Mouse (Mus musculus): ENCODE measurements around the gene Paics. TPM values are rescaled to one million over a fixed set of nuclear protein-coding genes. Genes with fewer than 3 reads are reported as not detected.
"Not testable (repeated sequence)": the region's sequence is repeated elsewhere in the genome, so short reads cannot be mapped to it uniquely, and the experiment has no call there.

The Paics gene
- polyA plus RNA-seq (2016; fragmentation: Nextera tagmentation; extraction: Ambion mirVana): 309 and 341 TPM in 2 replicates

DNA sequence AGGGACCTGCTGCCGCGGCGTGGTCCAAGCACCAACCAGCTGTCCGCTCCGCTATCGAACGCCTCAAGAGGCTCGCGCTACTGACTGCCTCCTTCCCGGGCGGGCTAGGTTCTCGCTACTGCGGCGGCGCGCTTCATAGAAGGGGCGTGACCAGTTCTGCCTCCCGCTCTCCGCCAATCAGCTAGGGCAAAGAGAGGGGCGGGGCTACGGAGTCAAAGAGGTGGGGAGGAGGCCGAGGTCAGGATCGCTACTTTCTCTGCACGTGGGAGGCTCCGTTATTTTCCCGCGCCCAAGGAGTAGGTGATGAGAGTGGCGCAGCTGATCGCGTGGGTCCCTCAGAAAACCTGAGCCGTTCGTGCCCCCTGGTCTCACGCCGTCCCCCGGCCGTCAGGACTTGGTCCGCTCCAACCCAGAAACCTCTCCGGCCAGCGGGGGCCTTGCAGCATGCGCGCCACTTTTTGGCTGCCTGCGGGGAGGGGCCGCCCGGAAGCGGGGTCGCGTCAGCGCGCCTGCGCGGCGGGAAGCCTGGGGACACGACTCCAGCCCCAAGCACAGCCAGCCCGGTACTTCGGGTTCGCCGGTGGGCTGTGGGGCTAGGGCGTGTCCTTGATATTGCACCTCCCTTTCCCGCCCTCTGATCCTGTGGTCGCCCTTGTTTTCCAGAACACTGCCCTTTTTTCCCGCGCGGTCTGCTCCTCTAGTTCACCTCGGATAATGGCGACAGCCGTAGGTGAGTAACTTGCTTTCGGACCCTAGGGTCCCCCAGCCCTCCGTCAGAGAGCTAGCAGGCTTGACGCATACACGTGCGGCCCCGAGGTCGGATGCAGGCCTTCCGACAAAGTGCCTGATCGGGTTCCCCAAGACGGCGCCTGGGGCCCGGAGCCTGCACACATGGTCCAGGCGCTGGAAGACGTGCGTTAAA lies at the start of gene Paics, which contains the start of gene Ppat:
Gene Paics (plus strand): TSS at position 202 of the 922 bp plus-strand sequence.
Gene Ppat (minus strand): TSS at position 473 of the 922 bp plus-strand sequence.
- no peaks in the 10 kb centered on the region for H3K27me3 ChIP-seq (ENCODE audit: insufficient read depth, poor library complexity, severe bottlenecking)
- under 1% methylated on average over 81 of the region's 81 CpGs for WGBS
- H3K27ac ChIP-seq: peak within 1 kb of the TSS; percentile 93
- peak; percentile 99 for DNase-seq (ENCODE audit: low spot score)
- H3K4me1 ChIP-seq: peaks cover 44% of the 10 kb centered on the region
- peaks cover 28% of the 10 kb centered on the region for H3K36me3 ChIP-seq
- peak within 1 kb of the TSS; percentile 74 for H3K4me3 ChIP-seq
- no peaks in the 10 kb centered on the region for H3K9me3 ChIP-seq

DNA sequence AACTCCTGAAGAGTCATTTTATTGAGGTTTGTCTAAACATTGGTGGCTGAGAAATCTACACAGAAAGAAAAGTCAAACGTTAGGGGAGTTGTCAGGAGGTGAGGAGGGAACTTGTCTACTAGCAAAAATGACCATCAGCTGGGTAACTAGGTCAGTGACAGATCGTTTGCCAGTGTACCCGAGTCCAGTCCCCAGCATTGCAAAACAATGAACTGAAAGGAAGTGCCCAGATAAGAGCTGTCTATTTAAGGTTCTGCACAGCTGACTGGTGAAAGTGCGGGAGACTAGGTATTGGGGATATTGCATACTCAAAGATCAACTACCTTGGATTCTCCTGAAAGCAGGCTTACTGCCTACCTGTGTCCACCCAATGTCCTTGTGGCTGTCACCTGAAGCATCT lies 49.0 kb upstream of the Paics start:
- DNase-seq (ENCODE audit: low spot score): no peak
- Histone ChIP-seq H3K4me1 (peaks cover 11% of the 10 kb centered on the region), H3K27ac (no peak overlapping the region), H3K27me3 (ENCODE audit: insufficient read depth, poor library complexity, severe bottlenecking) (no peaks in the 10 kb centered on the region), H3K36me3 (peaks cover 11% of the 10 kb centered on the region; the same call in 1 of the 2 replicates), H3K9me3 (no peaks in the 10 kb centered on the region), H3K4me3 (no peak overlapping the region)
- 59% methylated on average over 4 of the region's 4 CpGs for WGBS

DNA sequence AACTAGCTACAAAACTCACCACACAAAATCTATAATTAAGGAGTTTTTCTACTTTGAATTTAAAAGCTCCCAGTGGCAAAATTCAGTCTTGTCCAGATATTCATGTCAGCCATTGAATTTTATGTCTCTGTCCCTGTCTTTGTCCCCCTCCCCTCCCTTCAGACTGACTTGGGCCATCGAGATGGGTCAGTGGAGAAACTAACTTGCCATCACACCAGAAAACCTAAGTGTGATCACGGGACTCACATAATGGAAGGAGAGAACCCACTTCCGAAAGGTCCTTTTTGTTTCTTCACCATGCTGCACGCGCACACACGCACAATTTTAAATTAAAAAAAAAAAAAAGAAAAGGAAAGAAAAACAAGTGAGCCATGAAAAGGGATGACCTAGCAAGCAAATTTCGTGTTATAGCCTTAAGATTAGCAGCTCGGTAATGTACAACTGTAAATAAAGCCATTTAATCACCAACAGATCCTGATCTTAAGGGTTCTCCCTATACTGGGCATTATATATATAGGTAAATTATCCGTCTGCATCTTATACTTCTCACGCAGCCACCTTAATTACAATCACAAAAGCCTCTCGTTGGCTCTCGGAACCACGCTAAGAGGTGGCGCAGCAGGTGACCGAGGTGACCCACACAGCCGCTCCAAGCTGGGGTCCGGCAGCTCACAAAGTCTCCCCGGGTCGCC lies 46.2 kb upstream of the Paics start:
- Histone ChIP-seq H3K27me3 (ENCODE audit: insufficient read depth, poor library complexity, severe bottlenecking) (no peaks in the 10 kb centered on the region), H3K36me3 (peaks cover 6% of the 10 kb centered on the region; the same call in 1 of the 2 replicates), H3K4me3 (peak overlapping the region; percentile 79), H3K27ac (peak overlapping the region; percentile 95), H3K9me3 (no peaks in the 10 kb centered on the region), H3K4me1 (peaks cover 11% of the 10 kb centered on the region)
- DNase-seq (ENCODE audit: low spot score): no peak
- WGBS: 2% methylated on average over 19 of the region's 19 CpGs

DNA sequence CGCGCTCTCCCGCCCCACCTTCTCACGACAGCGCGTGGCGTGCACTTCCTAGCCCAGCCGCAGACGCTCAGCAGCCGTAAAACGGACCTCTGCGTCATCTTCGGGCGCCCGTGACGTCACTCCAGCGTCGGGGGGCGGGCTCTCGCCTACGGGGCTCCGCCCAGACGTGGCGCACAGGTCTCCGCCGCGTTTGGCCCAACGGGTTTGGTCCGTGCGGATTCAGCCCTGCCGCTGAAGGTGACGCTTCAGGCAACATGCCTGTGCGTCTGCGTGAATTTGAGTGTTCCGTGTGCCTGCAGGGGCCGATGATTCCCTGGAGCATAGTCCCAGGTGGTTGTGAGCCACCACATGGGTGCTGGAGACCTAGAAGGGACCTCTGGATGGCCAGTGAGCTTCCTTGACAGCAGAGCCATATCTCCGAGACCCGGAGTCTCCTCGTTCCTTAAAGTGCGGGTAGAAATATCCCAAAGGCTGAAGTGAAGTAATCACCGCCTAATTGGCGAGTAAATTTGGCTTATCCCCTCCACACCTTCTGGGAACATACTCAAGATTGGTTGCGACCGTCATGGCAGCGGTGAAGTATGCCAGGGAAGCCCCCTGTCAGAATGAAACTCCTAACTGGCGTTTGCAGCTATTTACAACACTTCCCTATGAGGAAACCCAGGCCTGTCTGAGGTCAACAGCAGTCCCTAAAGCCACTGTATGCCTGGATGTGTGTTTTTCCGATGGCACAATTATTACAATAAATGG lies 45.5 kb upstream of the Paics start, which contains the start of gene Aasdh:
Gene Aasdh (minus strand): TSS at position 110 of the 750 bp plus-strand sequence.
- Histone ChIP-seq H3K4me1 (peaks cover 11% of the 10 kb centered on the region), H3K27ac (peak within 1 kb of the TSS; percentile 95), H3K9me3 (no peaks in the 10 kb centered on the region), H3K36me3 (peaks cover 5% of the 10 kb centered on the region; the same call in 1 of the 2 replicates), H3K27me3 (ENCODE audit: insufficient read depth, poor library complexity, severe bottlenecking) (no peaks in the 10 kb centered on the region), H3K4me3 (peak within 1 kb of the TSS; percentile 79)
- DNase-seq (ENCODE audit: low spot score): peak; percentile 98
- under 1% methylated on average over 47 of the region's 47 CpGs for WGBS

DNA sequence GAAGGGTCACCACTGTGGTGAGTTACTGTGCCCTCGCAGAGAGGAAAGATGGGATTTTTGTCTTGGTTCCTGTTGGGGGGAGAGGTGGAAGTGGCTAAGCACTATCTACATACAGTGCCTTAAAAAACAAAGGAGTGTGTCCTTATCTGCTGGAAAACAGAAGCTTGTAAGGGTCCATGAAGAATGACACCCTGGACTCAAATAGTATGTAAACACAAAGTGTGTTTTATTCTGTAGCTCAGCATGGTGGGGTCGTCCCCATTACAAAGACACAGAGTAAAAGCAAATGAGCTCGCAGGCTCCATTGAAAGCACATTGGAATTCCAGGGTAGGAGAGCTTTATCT lies 45.0 kb upstream of the Paics start:
- H3K4me3 ChIP-seq: peak overlapping the region; percentile 79
- H3K27me3 ChIP-seq (ENCODE audit: insufficient read depth, poor library complexity, severe bottlenecking): no peaks in the 10 kb centered on the region
- no peaks in the 10 kb centered on the region for H3K9me3 ChIP-seq
- peak overlapping the region; percentile 95 for H3K27ac ChIP-seq
- no peak for DNase-seq (ENCODE audit: low spot score)
- H3K4me1 ChIP-seq: peaks cover 11% of the 10 kb centered on the region
- peaks cover 5% of the 10 kb centered on the region; the same call in 1 of the 2 replicates for H3K36me3 ChIP-seq
- WGBS: 28% methylated on average over 3 of the region's 3 CpGs

DNA sequence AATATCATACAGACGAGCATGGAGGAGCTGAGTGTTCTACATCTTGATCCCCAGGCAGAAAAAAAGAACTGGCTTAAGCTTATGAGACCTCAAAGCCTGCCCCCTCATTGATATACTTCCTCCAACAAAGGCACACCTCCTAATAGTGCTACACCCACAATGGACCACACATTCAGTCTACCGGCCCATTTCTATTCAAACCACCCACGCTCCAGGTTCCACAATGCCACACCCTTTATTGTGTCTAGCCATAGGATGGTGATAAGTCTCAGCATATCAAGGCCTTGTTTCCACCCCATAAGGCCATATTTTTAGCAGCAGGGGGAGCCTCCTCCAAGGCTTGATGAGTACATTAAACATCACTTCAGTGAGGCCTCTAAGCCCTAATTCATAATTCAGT lies 40.3 kb upstream of the Paics start:
- WGBS: 79% methylated on average over 3 of the region's 3 CpGs

DNA sequence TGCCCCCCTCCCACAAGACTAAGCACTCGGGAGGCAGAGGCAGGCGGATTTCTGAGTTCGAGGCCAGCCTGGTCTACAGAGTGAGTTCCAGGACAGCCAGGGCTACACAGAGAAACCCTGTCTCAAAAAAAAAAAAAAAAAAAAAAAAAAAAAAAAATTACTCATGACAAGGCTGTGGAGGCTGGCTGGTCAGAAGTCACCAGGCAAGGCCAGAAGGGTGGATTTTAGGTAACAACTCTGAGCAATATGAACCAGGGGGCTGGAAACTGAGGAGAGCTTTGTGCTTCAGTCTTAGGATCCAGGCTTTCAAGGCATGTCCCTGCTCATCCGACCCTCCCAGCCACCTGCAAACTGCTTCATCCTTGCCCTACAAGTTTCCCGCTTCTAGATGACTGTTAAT lies 38.6 kb upstream of the Paics start:
- not testable (repeated sequence) for DNase-seq (ENCODE audit: low spot score); H3K9me3 ChIP-seq; H3K4me1 ChIP-seq; H3K27ac ChIP-seq; H3K4me3 ChIP-seq; H3K27me3 ChIP-seq (ENCODE audit: insufficient read depth, poor library complexity, severe bottlenecking)
- 90% methylated on average over 5 of the region's 5 CpGs for WGBS
- peaks cover 39% of the 10 kb centered on the region for H3K36me3 ChIP-seq

More for the DNA sequence above, 40.3 kb upstream of the Paics start:
- no peak for DNase-seq (ENCODE audit: low spot score)
- peaks cover 8% of the 10 kb centered on the region for H3K4me1 ChIP-seq
- H3K4me3 ChIP-seq: no peak overlapping the region
- H3K9me3 ChIP-seq: no peaks in the 10 kb centered on the region
- H3K27me3 ChIP-seq (ENCODE audit: insufficient read depth, poor library complexity, severe bottlenecking): no peaks in the 10 kb centered on the region
- no peak overlapping the region for H3K27ac ChIP-seq
- H3K36me3 ChIP-seq: peaks cover 29% of the 10 kb centered on the region

DNA sequence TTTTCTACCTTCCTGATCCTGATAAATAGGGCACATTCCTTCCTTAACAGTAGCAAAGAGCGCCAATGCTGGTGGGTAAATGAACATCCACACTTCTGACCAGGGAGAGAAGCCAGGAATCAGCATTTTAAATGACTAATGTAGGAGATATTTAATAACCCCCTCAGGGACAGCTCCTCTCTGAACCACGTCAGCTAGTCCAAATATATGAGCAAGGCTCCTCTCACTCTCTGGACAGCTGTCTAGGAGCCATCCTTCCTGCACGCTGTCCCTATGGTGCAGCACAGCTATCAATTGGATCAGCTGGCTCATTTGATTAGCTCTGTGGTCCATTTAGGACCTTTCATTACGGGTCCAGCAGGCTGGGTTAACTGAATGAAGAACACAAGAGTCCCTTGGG lies 28.3 kb upstream of the Paics start:
- no peaks in the 10 kb centered on the region for H3K9me3 ChIP-seq
- no peak for DNase-seq (ENCODE audit: low spot score)
- 87% methylated on average over 4 of the region's 4 CpGs for WGBS

DNA sequence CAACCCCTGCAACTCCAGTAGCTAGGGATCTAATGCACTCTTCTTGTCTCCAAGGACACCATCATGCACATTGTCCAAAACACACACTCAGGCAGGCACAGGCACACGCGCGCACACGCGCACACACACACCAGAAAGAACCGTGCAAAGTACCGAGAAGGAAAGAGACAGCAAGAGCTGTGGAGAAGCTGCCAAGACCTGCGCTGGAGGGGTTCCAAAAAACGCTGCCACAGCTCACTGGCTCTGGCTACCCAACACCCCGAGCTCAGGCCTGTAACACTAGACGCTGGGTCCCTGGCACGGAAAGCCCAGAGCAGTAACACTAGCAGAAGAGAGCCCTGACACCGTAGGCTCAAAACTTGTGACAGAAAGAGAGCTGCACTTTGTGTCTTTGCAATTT lies 27.7 kb upstream of the Paics start:
- Histone ChIP-seq H3K4me1 (peaks cover 11% of the 10 kb centered on the region), H3K4me3 (no peak overlapping the region), H3K27ac (no peak overlapping the region), H3K9me3 (no peaks in the 10 kb centered on the region), H3K27me3 (ENCODE audit: insufficient read depth, poor library complexity, severe bottlenecking) (no peaks in the 10 kb centered on the region), H3K36me3 (peaks cover 85% of the 10 kb centered on the region)
- 91% methylated on average over 13 of the region's 13 CpGs for WGBS
- DNase-seq (ENCODE audit: low spot score): no peak

More for the DNA sequence above, 28.3 kb upstream of the Paics start:
- Histone ChIP-seq H3K4me3 (no peak overlapping the region), H3K27ac (no peak overlapping the region), H3K36me3 (peaks cover 91% of the 10 kb centered on the region), H3K27me3 (ENCODE audit: insufficient read depth, poor library complexity, severe bottlenecking) (no peaks in the 10 kb centered on the region), H3K4me1 (peaks cover 5% of the 10 kb centered on the region; the same call in 1 of the 2 replicates)

DNA sequence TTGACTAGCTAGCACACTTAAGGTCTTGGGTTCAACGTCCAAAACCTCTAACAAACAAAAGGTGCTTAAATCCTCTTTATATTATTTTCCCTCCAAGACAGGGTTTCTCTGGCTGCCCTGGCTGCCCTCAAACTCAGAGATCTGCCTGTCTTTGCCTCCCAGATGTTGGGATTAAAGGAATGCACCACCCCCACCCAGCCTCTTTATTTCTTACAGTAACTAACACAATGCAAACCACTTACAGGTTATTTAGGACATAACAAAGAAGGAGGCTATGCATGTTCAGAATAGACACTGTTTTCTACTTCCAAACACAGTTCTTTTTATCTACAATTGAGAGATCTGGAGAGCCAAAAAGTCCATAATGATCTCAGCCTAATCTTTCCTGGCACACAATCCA lies 26.8 kb upstream of the Paics start:
- no peak overlapping the region for H3K4me3 ChIP-seq
- peaks cover 77% of the 10 kb centered on the region for H3K36me3 ChIP-seq
- H3K9me3 ChIP-seq: no peaks in the 10 kb centered on the region
- H3K27me3 ChIP-seq (ENCODE audit: insufficient read depth, poor library complexity, severe bottlenecking): no peaks in the 10 kb centered on the region
- WGBS: 97% methylated on average over 1 of the region's 1 CpGs
- peaks cover 19% of the 10 kb centered on the region for H3K4me1 ChIP-seq
- DNase-seq (ENCODE audit: low spot score): no peak
- H3K27ac ChIP-seq: no peak overlapping the region

DNA sequence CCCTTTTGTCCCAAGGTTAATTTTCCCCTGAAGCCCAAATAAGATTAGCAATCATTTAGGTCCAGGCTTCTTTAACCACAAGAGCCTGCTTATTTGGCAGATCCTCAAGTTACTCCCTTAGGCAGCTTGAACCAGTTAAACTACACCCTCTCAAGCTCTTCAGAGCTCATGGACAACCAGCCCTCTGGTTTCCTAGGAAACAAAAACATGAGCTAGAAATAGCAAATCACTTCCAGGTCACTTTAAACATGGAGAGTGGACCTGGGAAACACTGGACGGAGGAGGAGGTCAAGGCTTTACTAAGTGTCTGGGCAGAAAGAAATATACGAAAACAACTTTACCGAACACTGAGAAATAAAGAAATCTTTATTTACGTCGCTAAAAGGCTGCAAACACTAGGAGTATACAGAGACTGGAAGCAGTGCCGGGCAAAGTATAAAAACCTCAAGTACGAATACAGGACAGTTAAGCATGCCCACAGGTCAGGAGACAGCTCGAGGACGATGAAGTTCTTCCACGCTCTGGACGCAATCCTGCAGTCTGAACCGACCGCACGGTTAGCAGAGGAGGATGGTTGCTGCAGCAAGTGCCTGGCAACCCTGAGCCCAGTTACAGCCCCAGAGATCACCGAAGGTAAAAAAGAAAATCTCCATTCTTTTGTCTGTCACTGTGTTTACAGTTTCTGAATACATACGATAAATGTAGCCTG lies 22.8 kb upstream of the Paics start:
- Histone ChIP-seq H3K4me1 (peaks cover 25% of the 10 kb centered on the region), H3K9me3 (no peaks in the 10 kb centered on the region), H3K27me3 (ENCODE audit: insufficient read depth, poor library complexity, severe bottlenecking) (no peaks in the 10 kb centered on the region), H3K36me3 (peaks cover 37% of the 10 kb centered on the region), H3K27ac (peak overlapping the region; percentile 80), H3K4me3 (peak overlapping the region; percentile 22; the same call in 1 of the 2 replicates)
- peak; percentile 73 for DNase-seq (ENCODE audit: low spot score)
- WGBS: 53% methylated on average over 16 of the region's 16 CpGs

Measured in heart, embryonic 10.5 days (tissue).